Mouse (Mus musculus) stomach, embryonic 16.5 days (tissue): Measurements from ENCODE around the gene Kcnmb3. TPM values are rescaled to one million over a fixed set of nuclear protein-coding genes. Genes with fewer than 3 reads are reported as not detected.

ENCODE experiments used
- ATAC-seq: fragments of 200-750 bp; cut with Nextera tagmentation; 2 replicates; pipeline ENCODE4 v1.8.0; 2017; ENCODE audit warnings: moderate number of reproducible peaks, moderate TSS enrichment; ENCODE audit not compliant: insufficient read depth, low FRiP score
- H3K27ac ChIP-seq: fragments of 300-500 bp; sonication (generic); 2 replicates; pipeline ENCODE4 v1.5.1; 2014; ENCODE audit warnings: low read length
- H3K27me3 ChIP-seq: fragments of 300-500 bp; sonication (generic); 2 replicates; pipeline ENCODE4 v1.6.1; 2014; ENCODE audit warnings: low read length, control low read depth, mixed read lengths; ENCODE audit not compliant: control insufficient read depth, insufficient read depth
- H3K36me3 ChIP-seq: fragments of 300-500 bp; sonication (generic); 2 replicates; pipeline ENCODE4 v1.6.1; 2014; ENCODE audit warnings: low read length; ENCODE audit not compliant: control insufficient read depth, insufficient read depth
- H3K4me1 ChIP-seq: fragments of 300-500 bp; sonication (generic); 2 replicates; pipeline ENCODE4 v1.6.1; 2014; ENCODE audit warnings: low read length, control low read depth, mixed read lengths; ENCODE audit not compliant: control insufficient read depth, insufficient read depth
- H3K4me2 ChIP-seq: fragments of 300-500 bp; sonication (generic); 2 replicates; pipeline ENCODE4 v1.6.1; 2014; ENCODE audit warnings: low read depth, low read length, mixed read lengths
- H3K4me3 ChIP-seq: fragments of 300-500 bp; sonication (generic); replicated peaks from 2 replicates; pipeline ENCODE4 v1.5.1; 2014; ENCODE audit warnings: mild to moderate bottlenecking, low read length
- H3K9ac ChIP-seq: fragments of 300-500 bp; sonication (generic); 2 replicates; pipeline ENCODE4 v1.6.1; 2014; ENCODE audit warnings: low read length
- H3K9me3 ChIP-seq: fragments of 300-500 bp; sonication (generic); replicated peaks from 2 replicates; pipeline ENCODE4 v1.6.1; 2016; ENCODE audit warnings: low read length, control low read depth; ENCODE audit not compliant: control insufficient read depth
- WGBS: fragments of 180-500 bp; shearing (Covaris S2); extraction: QIAGEN DNeasy Blood & Tissue Kit; methylation state at CpG from one replicate; pipeline ENCODE4 v1.1.7; 2014; 5-methylcytosine and 5-hydroxymethylcytosine counted together
- polyA plus RNA-seq: library from polyadenylated mRNA; unstranded; fragments of >200 nt; fragmentation: Nextera tagmentation; extraction: Ambion mirVana; gene quantifications from 2 replicates; pipeline ENCODE4 v1.2.1, GENCODE M21; 2015

The Kcnmb3 gene
- polyA plus RNA-seq, 1 experiment from 2014 or later = not detected

DNA sequence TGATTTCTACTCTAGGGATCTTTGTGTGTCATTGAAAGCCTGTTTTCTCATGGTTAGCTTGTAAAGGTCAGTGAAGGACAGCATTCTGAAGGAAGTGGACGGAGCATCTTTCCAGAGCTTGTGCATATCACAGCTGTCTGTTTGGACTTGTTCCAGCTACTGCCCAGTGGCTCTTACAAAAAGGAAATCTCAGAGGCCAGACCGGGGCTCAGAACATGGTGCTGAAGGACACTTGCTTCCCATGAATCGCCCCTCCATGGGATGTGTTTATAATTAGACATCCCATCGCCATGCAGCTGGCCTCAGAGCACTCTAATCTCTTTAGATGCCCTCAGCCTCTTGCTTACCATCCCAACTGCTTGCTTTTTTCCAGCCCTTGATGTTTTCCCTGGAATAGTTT lies 63.1 kb downstream of the Kcnmb3 start:
- Histone ChIP-seq H3K36me3 (no peaks in the 10 kb centered on the region), H3K4me1 (peaks cover 6% of the 10 kb centered on the region; the same call in 1 of the 2 replicates), H3K4me3 (no peak overlapping the region), H3K9me3 (0 out of 2 replicates have a peak, but pooled peaks cover 2% of the 10 kb centered on the region), H3K4me2 (no peak overlapping the region), H3K27ac (no peak overlapping the region; the same call in 1 of the 2 replicates), H3K9ac (no peak overlapping the region), H3K27me3 (no peaks in the 10 kb centered on the region)
- 39% methylated on average over 4 of the region's 4 CpGs for WGBS
- ATAC-seq = no peak

DNA sequence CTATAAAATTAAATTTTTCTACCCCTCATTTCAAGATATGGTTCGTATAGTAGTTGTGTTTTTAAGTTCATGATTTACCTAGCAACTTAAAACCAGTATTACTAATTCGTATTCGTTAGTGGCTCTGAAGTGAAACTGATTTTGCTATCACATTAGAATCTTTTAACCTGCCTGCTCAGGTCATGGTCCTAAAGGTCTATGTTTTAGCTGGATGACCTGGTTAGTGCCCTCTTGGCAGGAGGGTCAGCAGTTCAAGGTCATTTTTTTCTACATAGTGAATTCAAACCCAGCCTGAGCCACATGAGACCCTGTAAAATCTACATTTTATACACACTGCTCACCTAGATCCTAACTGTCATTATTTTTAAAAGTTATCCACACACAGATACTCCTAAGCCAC lies 63.7 kb downstream of the Kcnmb3 start:
- H3K4me3 ChIP-seq = no peak overlapping the region
- peaks cover 6% of the 10 kb centered on the region; the same call in 1 of the 2 replicates for H3K4me1 ChIP-seq
- no peaks in the 10 kb centered on the region for H3K36me3 ChIP-seq
- 82% methylated on average over 3 of the region's 3 CpGs for WGBS
- H3K9me3 ChIP-seq = 0 out of 2 replicates have a peak, but pooled peaks cover 2% of the 10 kb centered on the region
- no peak overlapping the region for H3K9ac ChIP-seq
- H3K27me3 ChIP-seq = no peaks in the 10 kb centered on the region
- no peak overlapping the region for H3K4me2 ChIP-seq
- H3K27ac ChIP-seq = no peak overlapping the region; the same call in 1 of the 2 replicates
- ATAC-seq = no peak

DNA sequence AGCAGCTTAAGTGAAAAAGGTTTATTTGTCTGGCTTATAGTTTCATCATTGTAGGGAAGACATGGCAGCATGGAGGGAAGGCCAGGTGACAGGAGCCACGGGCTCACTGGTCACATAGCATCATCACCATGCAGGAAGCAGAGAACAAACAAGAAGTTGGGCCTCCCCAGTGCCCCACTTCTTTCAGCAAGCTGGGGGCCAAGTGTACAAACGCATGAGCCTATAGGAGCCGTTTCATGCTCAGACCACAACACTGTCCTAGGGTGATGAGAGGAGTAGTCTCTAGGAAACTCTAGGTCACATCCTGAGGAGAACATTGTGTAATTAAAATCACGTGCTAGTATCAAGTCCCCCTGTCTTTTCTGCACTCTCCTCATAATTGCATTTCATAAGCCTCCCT lies 64.3 kb downstream of the Kcnmb3 start:
- no peaks in the 10 kb centered on the region for H3K27me3 ChIP-seq
- 49% methylated on average over 4 of the region's 4 CpGs for WGBS
- no peak overlapping the region for H3K9ac ChIP-seq
- no peak overlapping the region for H3K27ac ChIP-seq
- no peak overlapping the region for H3K4me3 ChIP-seq
- no peak for ATAC-seq
- H3K4me2 ChIP-seq = no peak overlapping the region
- peaks cover 6% of the 10 kb centered on the region; the same call in 1 of the 2 replicates for H3K4me1 ChIP-seq
- H3K36me3 ChIP-seq = no peaks in the 10 kb centered on the region
- 0 out of 2 replicates have a peak, but pooled peaks cover 2% of the 10 kb centered on the region for H3K9me3 ChIP-seq

Other genes with a start within 250 kb of the Kcnmb3 start
- 5.7 and 6.4 TPM in 2 replicates for gene Zmat3, start 126.2 kb downstream of the Kcnmb3 start, polyA plus RNA-seq
- 7.3 and 8.2 TPM in 2 replicates for gene Pik3ca, start 94.6 kb downstream of the Kcnmb3 start, polyA plus RNA-seq
- 30.0 and 33.4 TPM in 2 replicates for gene Zfp639, start 18.0 kb upstream of the Kcnmb3 start, polyA plus RNA-seq
- 28.4 and 32.8 TPM in 2 replicates for gene Mfn1, start 37.2 kb upstream of the Kcnmb3 start, polyA plus RNA-seq
- 66.1 and 73.3 TPM in 2 replicates for gene Gnb4, start 124.4 kb upstream of the Kcnmb3 start, polyA plus RNA-seq
- 120 TPM in 2 replicates for gene Actl6a, start 214.1 kb upstream of the Kcnmb3 start, polyA plus RNA-seq
- gene Ndufb5, start 244.8 kb upstream of the Kcnmb3 start, polyA plus RNA-seq = 268 and 316 TPM in 2 replicates
- 26.4 and 28.1 TPM in 2 replicates for gene Mrpl47, start 245.4 kb upstream of the Kcnmb3 start, polyA plus RNA-seq